Mouse (Mus musculus): ENCODE measurements at regions not wholly inside any gene's neighbourhood (a gene's known extent, or its start where the extent isn't known, plus 50 kb on each side); places are given as distances from the start of the nearest gene placed in this dataset.

DNA sequence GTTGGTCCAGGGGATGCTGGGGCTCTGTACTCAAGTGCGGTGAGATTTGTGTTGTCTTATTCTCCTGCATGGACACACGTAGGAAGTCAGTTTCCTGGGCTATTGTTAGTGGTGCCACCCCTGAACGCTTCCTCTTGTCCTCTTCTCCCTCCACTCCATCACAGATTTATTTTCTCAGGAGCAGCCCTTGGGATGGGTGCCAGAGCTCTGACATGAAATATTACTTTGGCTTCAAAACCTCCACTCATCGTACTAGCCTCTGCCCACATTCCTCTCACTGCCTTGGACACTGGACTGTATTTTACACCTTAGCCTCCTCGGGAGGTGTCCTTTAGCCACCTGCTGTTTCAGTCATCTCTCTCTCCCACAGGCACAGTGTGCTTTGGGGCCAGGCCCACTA lies 139.6 kb downstream of the Efnb1 start:
- TF ChIP-seq CTCF (IDR thresholded peaks at IDR 0.05; ENCODE audit: low read depth) = no peak
- TF ChIP-seq EP300 (IDR thresholded peaks at IDR 0.05; ENCODE audit: low read depth) = no peak
